Mouse (Mus musculus): ENCODE measurements around the gene Celf6. TPM values are rescaled to one million over a fixed set of nuclear protein-coding genes. Genes with fewer than 3 reads are reported as not detected.

Gene Celf6
- polyA plus RNA-seq, 1 experiment from 2014 or later: 4.2 TPM

DNA sequence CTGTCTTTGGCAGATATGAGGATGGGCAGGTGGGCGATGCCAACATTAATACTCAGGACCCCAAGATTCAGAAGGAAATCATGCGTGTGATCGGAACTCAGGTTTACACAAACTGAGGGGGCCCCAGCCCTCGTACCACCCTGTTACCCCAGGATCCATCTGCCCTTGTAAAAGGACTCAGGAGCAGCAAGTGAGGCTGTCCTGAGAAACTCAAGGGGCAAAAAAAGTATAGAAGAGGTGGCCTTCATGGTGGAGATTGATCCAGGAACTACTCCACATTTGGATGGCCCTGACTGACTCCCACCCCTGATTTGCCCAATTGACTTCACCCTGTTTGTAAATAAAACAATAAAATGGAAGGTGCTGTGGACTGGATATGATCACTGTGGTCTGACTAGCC is 72.2 kb downstream of the Celf6 start:
- 92% methylated on average over 4 of the region's 4 CpGs for WGBS
- Histone ChIP-seq H3K4me2 (replicated peaks) (no peak overlapping the region), H3K36me3 (peaks cover 13% of the 10 kb centered on the region), H3K4me1 (replicated peaks) (no peaks in the 10 kb centered on the region), H3K4me3 (replicated peaks) (no peak overlapping the region), H3K27me3 (replicated peaks) (no peaks in the 10 kb centered on the region), H3K27ac (no peak overlapping the region), H3K9ac (no peak overlapping the region), H3K9me3 (no peaks in the 10 kb centered on the region)
- no peak for ATAC-seq

DNA sequence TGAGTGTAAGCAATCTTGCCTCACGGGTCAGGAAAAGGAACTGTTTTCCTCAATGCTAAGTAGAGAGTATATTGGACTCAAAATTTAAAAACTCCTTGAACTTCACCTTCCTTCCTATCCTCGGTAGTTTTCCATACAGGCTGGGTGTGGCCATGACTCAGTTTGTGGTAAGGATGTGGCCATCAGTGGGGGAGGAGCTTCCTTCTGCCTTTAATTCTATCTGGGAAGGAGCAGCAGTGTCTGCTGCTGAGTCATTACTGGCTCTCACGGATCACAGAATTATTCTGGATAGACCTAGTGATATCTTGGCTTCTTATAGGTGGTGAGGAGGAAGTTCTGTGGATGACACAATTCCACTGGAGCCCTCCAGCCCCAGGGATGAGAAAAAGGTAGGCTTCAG is 75.7 kb downstream of the Celf6 start:
- H3K4me3 ChIP-seq (replicated peaks): no peak overlapping the region
- peaks cover 13% of the 10 kb centered on the region for H3K36me3 ChIP-seq
- no peaks in the 10 kb centered on the region for H3K9me3 ChIP-seq
- H3K27me3 ChIP-seq (replicated peaks): no peaks in the 10 kb centered on the region
- ATAC-seq: no peak
- no peak overlapping the region for H3K27ac ChIP-seq
- no peak overlapping the region for H3K9ac ChIP-seq
- peaks cover 6% of the 10 kb centered on the region; the same call in 1 of the 2 replicates for H3K4me1 ChIP-seq (replicated peaks)
- WGBS: 22% methylated on average over 3 of the region's 3 CpGs
- H3K4me2 ChIP-seq (replicated peaks): no peak overlapping the region

DNA sequence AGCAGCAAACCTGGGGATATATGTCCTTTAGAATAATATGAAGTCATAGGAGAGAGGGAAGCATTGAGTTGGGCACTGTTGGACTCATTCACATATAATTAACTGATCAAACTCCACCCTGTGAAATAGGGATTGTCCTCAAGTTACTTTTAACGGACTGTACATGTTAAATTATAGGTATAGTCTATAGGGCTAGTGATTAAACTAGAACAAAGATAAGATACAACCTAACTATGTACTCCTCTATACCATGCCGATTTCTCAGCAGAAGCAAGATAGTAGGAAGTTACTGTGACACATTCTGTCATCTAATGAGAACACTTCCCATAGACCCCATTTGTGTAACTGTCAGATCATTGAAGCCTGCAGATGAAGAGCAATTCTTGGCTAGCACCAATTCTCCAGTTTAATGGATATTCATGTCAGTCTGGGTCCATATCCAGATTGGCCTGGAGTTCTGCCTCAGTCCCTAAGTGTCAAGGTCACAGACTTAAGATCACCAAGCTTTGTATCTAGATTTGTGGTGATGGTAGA is 76.8 kb downstream of the Celf6 start:
- Histone ChIP-seq H3K4me3 (replicated peaks) (no peak overlapping the region), H3K4me1 (replicated peaks) (peaks cover 11% of the 10 kb centered on the region; the same call in 1 of the 2 replicates), H3K9ac (no peak overlapping the region), H3K27ac (no peak overlapping the region), H3K36me3 (peaks cover 4% of the 10 kb centered on the region; the same call in 1 of the 2 replicates), H3K27me3 (replicated peaks) (no peaks in the 10 kb centered on the region), H3K4me2 (replicated peaks) (no peak overlapping the region), H3K9me3 (no peaks in the 10 kb centered on the region)
- ATAC-seq: no peak
- WGBS: 80% methylated on average over 2 of the region's 2 CpGs

DNA sequence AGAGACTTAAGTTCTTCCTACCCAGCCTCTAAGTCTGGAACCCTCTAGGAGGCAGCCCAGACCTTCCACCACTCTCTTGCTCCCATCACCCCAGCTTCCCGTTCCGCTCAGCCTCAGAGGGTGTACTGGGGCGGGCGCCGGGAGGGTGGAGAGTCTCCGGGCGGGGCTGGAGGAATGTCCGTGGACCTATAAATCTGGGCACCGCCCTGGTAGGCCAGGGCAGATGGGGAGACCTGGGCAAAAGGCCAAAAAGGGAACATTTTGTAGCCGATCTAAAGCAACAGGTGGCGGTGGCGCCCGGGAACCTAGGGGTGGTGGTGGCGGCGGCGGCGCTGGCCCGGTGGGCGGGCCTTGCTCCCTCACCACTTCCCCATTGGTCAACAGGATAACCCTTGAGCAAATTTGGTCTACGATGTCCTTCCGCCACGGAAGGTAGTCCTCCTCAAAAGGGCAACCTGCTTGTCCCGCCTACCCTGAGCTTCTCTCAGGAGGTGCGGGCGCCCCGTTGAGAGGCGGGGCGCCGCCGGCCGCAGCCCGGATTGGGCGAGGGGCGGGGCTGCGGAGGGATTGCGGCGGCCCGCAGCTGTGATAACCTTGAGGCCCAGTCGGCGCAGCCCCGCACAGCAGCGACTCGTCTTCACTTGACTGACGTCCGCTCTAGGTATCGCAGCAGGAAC is 78.4 kb downstream of the Celf6 start, which contains the start of gene Pkm:
Pkm (plus strand) TSS at position 411 of the 677 bp plus-strand sequence.
- Histone ChIP-seq H3K4me3 (replicated peaks) (peak within 1 kb of the TSS; percentile 78), H3K9ac (peak within 1 kb of the TSS; percentile 84), H3K4me2 (replicated peaks) (peak within 1 kb of the TSS; percentile 64), H3K27ac (peak within 1 kb of the TSS; percentile 97), H3K9me3 (no peaks in the 10 kb centered on the region), H3K36me3 (no peaks in the 10 kb centered on the region), H3K4me1 (replicated peaks) (peaks cover 24% of the 10 kb centered on the region), H3K27me3 (replicated peaks) (no peaks in the 10 kb centered on the region)
- peak; percentile 93 for ATAC-seq
- WGBS: under 1% methylated on average over 46 of the region's 46 CpGs

Other genes with a start within 250 kb of the Celf6 start
- 8.9 and 9.6 TPM in 2 replicates for gene Bbs4, start 224.4 kb upstream of the Celf6 start, polyA plus RNA-seq (2015; fragmentation: Nextera tagmentation; extraction: Ambion mirVana)
- 11.5 and 12.7 TPM in 2 replicates for gene Arih1, start 91.3 kb upstream of the Celf6 start, polyA plus RNA-seq (2015; fragmentation: Nextera tagmentation; extraction: Ambion mirVana)
- 108 and 120 TPM in 2 replicates for gene Hexa, start 38.4 kb upstream of the Celf6 start, polyA plus RNA-seq (2015; fragmentation: Nextera tagmentation; extraction: Ambion mirVana)
- 0.35 TPM in 1 of 2 replicates, not detected in the other for gene Tmem202, start 38.1 kb upstream of the Celf6 start, polyA plus RNA-seq (2015; fragmentation: Nextera tagmentation; extraction: Ambion mirVana)
- gene Parp6, start 39.4 kb downstream of the Celf6 start, polyA plus RNA-seq (2015; fragmentation: Nextera tagmentation; extraction: Ambion mirVana): 23.3 and 23.9 TPM in 2 replicates
- gene Pkm, start 78.5 kb downstream of the Celf6 start, polyA plus RNA-seq (2015; fragmentation: Nextera tagmentation; extraction: Ambion mirVana): 1,208 and 1,228 TPM in 2 replicates
- gene Gramd2, start 102.2 kb downstream of the Celf6 start, polyA plus RNA-seq (2015; fragmentation: Nextera tagmentation; extraction: Ambion mirVana): 1.0 and 1.6 TPM in 2 replicates
- gene Senp8, start 172.8 kb downstream of the Celf6 start, polyA plus RNA-seq (2015; fragmentation: Nextera tagmentation; extraction: Ambion mirVana): 11.2 and 12.0 TPM in 2 replicates
- 9.5 and 14.0 TPM in 2 replicates for gene Myo9a, start 173.0 kb downstream of the Celf6 start, polyA plus RNA-seq (2015; fragmentation: Nextera tagmentation; extraction: Ambion mirVana)